ENCODE assay signal across 13 mouse cellular contexts in the genomic region with DNA sequence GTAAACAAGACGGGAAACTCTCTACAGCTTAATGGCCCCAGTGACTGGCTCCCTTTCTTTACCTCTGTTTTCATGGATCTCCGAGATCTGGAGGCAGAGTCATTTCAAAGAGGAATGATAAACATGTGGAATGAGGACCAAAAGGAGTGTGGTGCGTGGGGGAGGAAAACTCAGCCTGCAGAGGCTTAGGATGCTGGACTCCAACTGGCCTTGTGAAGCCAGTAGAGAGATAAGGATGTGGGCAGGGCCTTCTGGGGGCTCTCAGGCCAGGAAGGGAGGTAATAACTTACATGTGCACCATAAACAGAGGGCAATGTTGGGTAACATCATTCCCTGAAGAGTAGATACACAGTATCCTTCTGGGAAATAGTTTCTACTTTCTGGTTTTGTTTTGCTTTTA. TPM values are rescaled to one million over a fixed set of nuclear protein-coding genes. Genes with fewer than 3 reads are reported as not detected.
DNase-seq lines count a peak whose midpoint lies in the region; ATAC-seq and TF ChIP-seq lines count a peak whose summit lies in the region.
"Had no signal": no experiment of that assay in that cellular context is flagged by ENCODE, and none has a peak within 500 bp of the region (broad histone marks: within the 10 kb centered on the region; RNA-seq: fewer than 3 reads in every experiment).

No protein-coding gene starts in this region.

- no peaks in the 10 kb centered on the region for H3K27me3 ChIP-seq in embryonic facial prominence, embryonic 14.5 days (replicated peaks; ENCODE audit: control insufficient read depth, insufficient read depth, low read length)
- H3K27me3 ChIP-seq in embryonic facial prominence, embryonic 10.5 days (replicated peaks; ENCODE audit: low read depth, poor library complexity, severe bottlenecking), result no peaks in the 10 kb centered on the region
- no peaks in the 10 kb centered on the region for H3K27me3 ChIP-seq in kidney, embryonic 14.5 days (ENCODE audit: control insufficient read depth, insufficient read depth, low read length)
- H3K27me3 ChIP-seq in lung, embryonic 15.5 days, result no peaks in the 10 kb centered on the region
- H3K27me3 ChIP-seq: neural tube, embryonic 12.5 days had no signal

- no peaks in the 10 kb centered on the region for H3K36me3 ChIP-seq in embryonic facial prominence, embryonic 14.5 days (ENCODE audit: control insufficient read depth, insufficient read depth, low read length)
- H3K36me3 ChIP-seq in embryonic facial prominence, embryonic 10.5 days (replicated peaks), result no peaks in the 10 kb centered on the region
- no peaks in the 10 kb centered on the region; the same call in 1 of the 2 replicates for H3K36me3 ChIP-seq in kidney, embryonic 14.5 days (ENCODE audit: control insufficient read depth, insufficient read depth, low read length)
- H3K36me3 ChIP-seq in lung, embryonic 15.5 days, result no peaks in the 10 kb centered on the region
- H3K36me3 ChIP-seq: forebrain, embryonic 10.5 days; hindbrain, embryonic 10.5 days; neural tube, embryonic 12.5 days had no signal

- H3K9ac ChIP-seq in embryonic facial prominence, embryonic 14.5 days (ENCODE audit: low read depth, low read length), result no peak overlapping the region
- H3K9ac ChIP-seq in kidney, embryonic 14.5 days (ENCODE audit: low read depth, low read length), result no peak overlapping the region
- no peak overlapping the region for H3K9ac ChIP-seq in lung, embryonic 15.5 days
- H3K9ac ChIP-seq: neural tube, embryonic 12.5 days had no signal

- H3K4me1 ChIP-seq in embryonic facial prominence, embryonic 14.5 days (ENCODE audit: control insufficient read depth, insufficient read depth, low read length), result peaks cover 32% of the 10 kb centered on the region
- H3K4me1 ChIP-seq in embryonic facial prominence, embryonic 10.5 days, result peaks cover 10% of the 10 kb centered on the region
- H3K4me1 ChIP-seq in kidney, embryonic 14.5 days (ENCODE audit: control insufficient read depth, insufficient read depth, low read length), result peaks cover 44% of the 10 kb centered on the region
- peaks cover 50% of the 10 kb centered on the region for H3K4me1 ChIP-seq in lung, embryonic 15.5 days
- peaks cover 17% of the 10 kb centered on the region for H3K4me1 ChIP-seq in embryonic fibroblast, embryonic 13.5 days (ENCODE audit: control insufficient read depth, insufficient read depth, low read length)
- H3K4me1 ChIP-seq: hindbrain, embryonic 10.5 days; neural tube, embryonic 12.5 days had no signal

- DNase-seq in embryonic facial prominence, embryonic 14.5 days (ENCODE audit: low spot score), result no peak
- no peak for DNase-seq in embryonic facial prominence, embryonic 10.5 days (ENCODE audit: low spot score)
- no peak for DNase-seq in kidney, postnatal 10 days
- no peak for DNase-seq in lung, postnatal 10 days
- no peak for DNase-seq in adrenal gland, postnatal 14 days
- DNase-seq: cerebellum, adult 9-10 months had no signal

- TF ChIP-seq CTCF in embryonic fibroblast, embryonic 13.5 days (IDR thresholded peaks at IDR 0.05; ENCODE audit: borderline replicate concordance, insufficient read depth, low read length), result no peak

- no peak for TF ChIP-seq POLR2A in embryonic fibroblast, embryonic 13.5 days (IDR thresholded peaks at IDR 0.05; ENCODE audit: low read depth, low read length)

- ATAC-seq in embryonic facial prominence, embryonic 14.5 days (ENCODE audit: low read depth), result no peak
- no peak for ATAC-seq in kidney, embryonic 14.5 days (ENCODE audit: low FRiP score, low TSS enrichment)
- ATAC-seq in lung, embryonic 15.5 days (ENCODE audit: borderline replicate concordance, extremely low read depth, low FRiP score, low TSS enrichment), result no peak

- no peak overlapping the region for H3K4me2 ChIP-seq in embryonic facial prominence, embryonic 14.5 days (ENCODE audit: low read depth, low read length)
- no peak overlapping the region for H3K4me2 ChIP-seq in kidney, embryonic 14.5 days (replicated peaks; ENCODE audit: low read depth, low read length)
- no peak overlapping the region for H3K4me2 ChIP-seq in lung, embryonic 15.5 days
- H3K4me2 ChIP-seq: neural tube, embryonic 12.5 days had no signal

- no peak overlapping the region for H3K4me3 ChIP-seq in embryonic facial prominence, embryonic 14.5 days (ENCODE audit: low read depth, low read length)
- H3K4me3 ChIP-seq in embryonic facial prominence, embryonic 10.5 days, result no peak overlapping the region
- H3K4me3 ChIP-seq in kidney, embryonic 14.5 days (ENCODE audit: low read length), result no peak overlapping the region
- no peak overlapping the region for H3K4me3 ChIP-seq in lung, embryonic 15.5 days
- no peak overlapping the region for H3K4me3 ChIP-seq in embryonic fibroblast, embryonic 13.5 days (ENCODE audit: insufficient read depth, low read length)
- H3K4me3 ChIP-seq: forebrain, embryonic 10.5 days; hindbrain, embryonic 10.5 days; neural tube, embryonic 12.5 days had no signal

- no peaks in the 10 kb centered on the region for H3K9me3 ChIP-seq in embryonic facial prominence, embryonic 14.5 days (ENCODE audit: control insufficient read depth, low read length)
- H3K9me3 ChIP-seq in embryonic facial prominence, embryonic 10.5 days, result no peaks in the 10 kb centered on the region
- no peaks in the 10 kb centered on the region for H3K9me3 ChIP-seq in kidney, embryonic 14.5 days (ENCODE audit: control insufficient read depth, low read length)
- H3K9me3 ChIP-seq in lung, embryonic 15.5 days, result no peaks in the 10 kb centered on the region
- H3K9me3 ChIP-seq: forebrain, embryonic 10.5 days; hindbrain, embryonic 10.5 days; neural tube, embryonic 12.5 days had no signal

- H3K27ac ChIP-seq in embryonic facial prominence, embryonic 14.5 days (replicated peaks; ENCODE audit: low read depth, low read length), result 0 out of 2 replicates have a peak overlapping the region, but pooled peaks have one; percentile 0
- no peak overlapping the region for H3K27ac ChIP-seq in embryonic facial prominence, embryonic 10.5 days (replicated peaks)
- H3K27ac ChIP-seq in kidney, embryonic 14.5 days (ENCODE audit: low read depth, low read length), result peak overlapping the region; percentile 42; the same call in 1 of the 2 replicates
- 0 out of 2 replicates have a peak overlapping the region, but pooled peaks have one; percentile 25 for H3K27ac ChIP-seq in lung, embryonic 15.5 days
- 0 out of 2 replicates have a peak overlapping the region, but pooled peaks have one; percentile 66 for H3K27ac ChIP-seq in embryonic fibroblast, embryonic 13.5 days (ENCODE audit: insufficient read depth, low read length)
- H3K27ac ChIP-seq: forebrain, embryonic 10.5 days; hindbrain, embryonic 10.5 days; neural tube, embryonic 12.5 days had no signal

- WGBS in embryonic facial prominence, embryonic 14.5 days, result 51% methylated on average over 3 of the region's 3 CpGs
- WGBS in embryonic facial prominence, embryonic 10.5 days, result 71% methylated on average over 3 of the region's 3 CpGs
- 27% methylated on average over 3 of the region's 3 CpGs for WGBS in kidney, embryonic 14.5 days
- 27% methylated on average over 3 of the region's 3 CpGs for WGBS in lung, embryonic 15.5 days

RNA-seq across cellular contexts. Expression of a gene that starts 7.9 kb away (rescaled TPM):
- 33.0 and 34.7 TPM in 2 replicates for polyA plus RNA-seq in embryonic facial prominence, embryonic 14.5 days (2014; fragmentation: Nextera tagmentation; extraction: Ambion mirVana)
- 13.7 and 16.2 TPM in 2 replicates for polyA plus RNA-seq in embryonic facial prominence, embryonic 10.5 days (2016; fragmentation: Nextera tagmentation; extraction: Ambion mirVana)
- polyA plus RNA-seq in kidney, embryonic 14.5 days (2014; fragmentation: Nextera tagmentation; extraction: Ambion mirVana), result 21.3 and 36.3 TPM in 2 replicates
- 28.4 and 28.9 TPM in 2 replicates for polyA plus RNA-seq in lung, embryonic 15.5 days (2015; fragmentation: Nextera tagmentation; extraction: Ambion mirVana)
- polyA plus RNA-seq in embryonic fibroblast, embryonic 13.5 days (2011; ENCODE audit: insufficient read length, low read depth, missing spikeins), result 19.5 and 30.5 TPM in 2 replicates
- total RNA-seq in adrenal gland, postnatal 14 days (2021), result 21.8 and 32.4 TPM in 2 replicates
- total RNA-seq: megakaryocyte-erythroid progenitor cell, adult 5-6 weeks had no signal
